Comparison of ENCODE assay signal across 10 mouse cellular contexts in genomic region chr1:131971771-131972497, GRCm38 (mm10). TPM values are rescaled to one million over a fixed set of nuclear protein-coding genes. Genes with fewer than 3 reads are reported as not detected.
DNase-seq lines count a peak whose midpoint lies in the region; ATAC-seq lines count a peak whose summit lies in the region.
"Had no signal": no experiment of that assay in that cellular context is flagged by ENCODE, and none has a peak within 500 bp of the region (broad histone marks: within the 10 kb centered on the region; RNA-seq: fewer than 3 reads in every experiment).

No protein-coding gene starts in this region.

- H3K9ac ChIP-seq in kidney, embryonic 15.5 days, result no peak overlapping the region
- 0 out of 2 replicates have a peak overlapping the region, but pooled peaks have one; percentile 27 for H3K9ac ChIP-seq in limb, embryonic 11.5 days (ENCODE audit: low read length)
- H3K9ac ChIP-seq in midbrain, embryonic 16.5 days (ENCODE audit: low read depth, low read length), result no peak overlapping the region

- H3K27me3 ChIP-seq in kidney, embryonic 15.5 days, result 0 out of 2 replicates have a peak, but pooled peaks cover under 1% of the 10 kb centered on the region
- H3K27me3 ChIP-seq in limb, embryonic 11.5 days (ENCODE audit: control insufficient read depth, insufficient read depth, low read length), result no peaks in the 10 kb centered on the region
- H3K27me3 ChIP-seq in midbrain, embryonic 16.5 days (ENCODE audit: control insufficient read depth, insufficient read depth, low read depth, low read length), result no peaks in the 10 kb centered on the region

- H3K9me3 ChIP-seq in kidney, embryonic 15.5 days (replicated peaks), result no peaks in the 10 kb centered on the region
- H3K9me3 ChIP-seq in limb, embryonic 11.5 days (ENCODE audit: control insufficient read depth, low read length), result no peaks in the 10 kb centered on the region
- no peaks in the 10 kb centered on the region for H3K9me3 ChIP-seq in midbrain, embryonic 16.5 days (replicated peaks; ENCODE audit: control insufficient read depth, low read length, poor library complexity, severe bottlenecking)
- H3K9me3 ChIP-seq: embryonic facial prominence, embryonic 13.5 days; heart, embryonic 12.5 days had no signal

- ATAC-seq in kidney, embryonic 15.5 days (replicated peaks; ENCODE audit: low FRiP score), result peak; percentile 71
- no peak for ATAC-seq in limb, embryonic 11.5 days (ENCODE audit: insufficient number of reproducible peaks, low FRiP score, low TSS enrichment, low read depth)
- peak; percentile 37; the same call in 1 of the 2 replicates for ATAC-seq in midbrain, embryonic 16.5 days

- no peak for DNase-seq in kidney, adult 8-10 months
- DNase-seq in embryo, embryonic 9.5 days (ENCODE audit: extremely low spot score), result peak; percentile 84
- DNase-seq in limb, embryonic 11.5 days (ENCODE audit: low spot score), result peak; percentile 55
- no peak for DNase-seq in urinary bladder, postnatal 4 days (ENCODE audit: low spot score in 2 of 2)
- DNase-seq in cerebellum, adult 18-20 months, result no peak
- no peak for DNase-seq in urinary bladder, postnatal 10 days (ENCODE audit: low spot score)

- 21% methylated on average over 15 of the region's 15 CpGs for WGBS in kidney, embryonic 15.5 days
- 12% methylated on average over 15 of the region's 15 CpGs for WGBS in limb, embryonic 11.5 days
- 7% methylated on average over 15 of the region's 15 CpGs for WGBS in midbrain, embryonic 16.5 days

- no peak overlapping the region for H3K4me3 ChIP-seq in kidney, embryonic 15.5 days (replicated peaks)
- H3K4me3 ChIP-seq in limb, embryonic 11.5 days (ENCODE audit: low read depth, low read length), result no peak overlapping the region
- no peak overlapping the region for H3K4me3 ChIP-seq in midbrain, embryonic 16.5 days (ENCODE audit: low read depth, low read length)
- H3K4me3 ChIP-seq: embryonic facial prominence, embryonic 13.5 days; heart, embryonic 12.5 days had no signal

- no peaks in the 10 kb centered on the region for H3K36me3 ChIP-seq in kidney, embryonic 15.5 days
- no peaks in the 10 kb centered on the region for H3K36me3 ChIP-seq in limb, embryonic 11.5 days (ENCODE audit: control insufficient read depth, insufficient read depth, low read length)
- no peaks in the 10 kb centered on the region for H3K36me3 ChIP-seq in midbrain, embryonic 16.5 days (ENCODE audit: control insufficient read depth, insufficient read depth, low read length)
- H3K36me3 ChIP-seq: embryonic facial prominence, embryonic 13.5 days; heart, embryonic 12.5 days had no signal

- H3K27ac ChIP-seq in kidney, embryonic 15.5 days, result peak overlapping the region; percentile 88
- peak overlapping the region; percentile 84; the same call in 1 of the 2 replicates for H3K27ac ChIP-seq in limb, embryonic 11.5 days (replicated peaks; ENCODE audit: low read depth, low read length)
- no peak overlapping the region for H3K27ac ChIP-seq in midbrain, embryonic 16.5 days (ENCODE audit: low read length)

- H3K4me1 ChIP-seq in kidney, embryonic 15.5 days, result peaks cover 70% of the 10 kb centered on the region
- peaks cover 28% of the 10 kb centered on the region for H3K4me1 ChIP-seq in limb, embryonic 11.5 days (ENCODE audit: control insufficient read depth, insufficient read depth, low read length)
- H3K4me1 ChIP-seq in midbrain, embryonic 16.5 days (ENCODE audit: control insufficient read depth, insufficient read depth, low read length), result peaks cover 22% of the 10 kb centered on the region

- H3K4me2 ChIP-seq in kidney, embryonic 15.5 days, result peak overlapping the region; percentile 34
- peak overlapping the region; percentile 20; the same call in 1 of the 2 replicates for H3K4me2 ChIP-seq in limb, embryonic 11.5 days (ENCODE audit: low read depth, severe bottlenecking)
- no peak overlapping the region for H3K4me2 ChIP-seq in midbrain, embryonic 16.5 days (ENCODE audit: low read length)

RNA-seq across cellular contexts. Expression of gene Slc45a3, which starts 9.2 kb away (rescaled TPM):
- polyA plus RNA-seq in kidney, embryonic 15.5 days (2015; fragmentation: Nextera tagmentation; extraction: Ambion mirVana), result 7.9 and 9.1 TPM in 2 replicates
- 1.7 and 2.3 TPM in 2 replicates for polyA plus RNA-seq in limb, embryonic 11.5 days (2014; fragmentation: Nextera tagmentation; extraction: Ambion mirVana)
- 2.3 and 2.7 TPM in 2 replicates for polyA plus RNA-seq in midbrain, embryonic 16.5 days (2015; fragmentation: Nextera tagmentation; extraction: Ambion mirVana)

RNA-seq across cellular contexts. Expression of gene Elk4, which starts 35.5 kb away (rescaled TPM):
- 24.1 and 25.8 TPM in 2 replicates for polyA plus RNA-seq in kidney, embryonic 15.5 days (2015; fragmentation: Nextera tagmentation; extraction: Ambion mirVana)
- 17.1 and 20.8 TPM in 2 replicates for polyA plus RNA-seq in limb, embryonic 11.5 days (2014; fragmentation: Nextera tagmentation; extraction: Ambion mirVana)
- 8.1 and 8.7 TPM in 2 replicates for polyA plus RNA-seq in midbrain, embryonic 16.5 days (2015; fragmentation: Nextera tagmentation; extraction: Ambion mirVana)

Comparison
In these comparisons a context has a peak if more than half of its experiments do, and no peak if none do; other contexts are left out.
1. DNase-seq: peak in embryo, embryonic 9.5 days (single experiment) and limb, embryonic 11.5 days (single experiment); none in kidney, adult 8-10 months (0 of 2), urinary bladder, postnatal 4 days (0 of 2), cerebellum, adult 18-20 months (0 of 2) and urinary bladder, postnatal 10 days (single experiment).